Mouse (Mus musculus): ENCODE data around the gene Guk1. TPM values are rescaled to one million over a fixed set of nuclear protein-coding genes. Genes with fewer than 3 reads are reported as not detected.
"Not testable (repeated sequence)": the region's sequence is repeated elsewhere in the genome, so short reads cannot be mapped to it uniquely, and the experiment has no call there.

Guk1 gene
- polyA plus RNA-seq, 1 experiment from 2014 or later, result 124 TPM

- Histone ChIP-seq H3K9me3 (no peaks in the 10 kb centered on the region), H3K36me3 (peaks cover 7% of the 10 kb centered on the region; the same call in 1 of the 2 replicates), H3K4me1 (peaks cover 49% of the 10 kb centered on the region), H3K4me3 (peak overlapping the region; percentile 100; the same call in 1 of the 2 replicates), H3K27me3 (no peaks in the 10 kb centered on the region), H3K4me2 (peak overlapping the region; percentile 73), H3K9ac (no peak overlapping the region), H3K27ac (no peak overlapping the region)
- WGBS, result 79% methylated on average over 2 of the region's 2 CpGs
- no peak for ATAC-seq (ENCODE audit: insufficient number of reproducible peaks, low FRiP score, low TSS enrichment, low read depth)
Measured at GRCm38 (mm10) chr11:59225167-59225566, 33.2 kb upstream of the Guk1 start.

GRCm38 (mm10) chr11:59224470-59224869 is 32.5 kb upstream of the Guk1 start:
- H3K9me3 ChIP-seq, result no peaks in the 10 kb centered on the region
- H3K4me1 ChIP-seq, result peaks cover 49% of the 10 kb centered on the region
- no peak overlapping the region for H3K9ac ChIP-seq
- no peak overlapping the region for H3K27ac ChIP-seq
- no peak for ATAC-seq (ENCODE audit: insufficient number of reproducible peaks, low FRiP score, low TSS enrichment, low read depth)
- no peak overlapping the region for H3K4me2 ChIP-seq
- peaks cover 10% of the 10 kb centered on the region; the same call in 1 of the 2 replicates for H3K36me3 ChIP-seq
- no peak overlapping the region for H3K4me3 ChIP-seq
- 54% methylated on average over 2 of the region's 2 CpGs for WGBS
- H3K27me3 ChIP-seq, result no peaks in the 10 kb centered on the region

GRCm38 (mm10) chr11:59224025-59224424 is 32.0 kb upstream of the Guk1 start:
- H3K9ac ChIP-seq, result no peak overlapping the region
- H3K36me3 ChIP-seq, result peaks cover 13% of the 10 kb centered on the region; the same call in 1 of the 2 replicates
- H3K27ac ChIP-seq, result no peak overlapping the region
- H3K4me1 ChIP-seq, result peaks cover 49% of the 10 kb centered on the region
- H3K4me3 ChIP-seq, result no peak overlapping the region
- H3K27me3 ChIP-seq, result no peaks in the 10 kb centered on the region
- no peak for ATAC-seq (ENCODE audit: insufficient number of reproducible peaks, low FRiP score, low TSS enrichment, low read depth)
- 89% methylated on average over 3 of the region's 3 CpGs for WGBS
- no peak overlapping the region for H3K4me2 ChIP-seq
- no peaks in the 10 kb centered on the region for H3K9me3 ChIP-seq

GRCm38 (mm10) chr11:59222306-59222705 is 30.3 kb upstream of the Guk1 start:
- Histone ChIP-seq H3K9me3 (no peaks in the 10 kb centered on the region), H3K4me2 (no peak overlapping the region), H3K27ac (no peak overlapping the region), H3K4me1 (peaks cover 46% of the 10 kb centered on the region), H3K4me3 (no peak overlapping the region), H3K27me3 (no peaks in the 10 kb centered on the region), H3K36me3 (peaks cover 27% of the 10 kb centered on the region; the same call in 1 of the 2 replicates), H3K9ac (no peak overlapping the region)
- no peak for ATAC-seq (ENCODE audit: insufficient number of reproducible peaks, low FRiP score, low TSS enrichment, low read depth)
- 84% methylated on average over 4 of the region's 4 CpGs for WGBS

- H3K27ac ChIP-seq, result no peak overlapping the region
- H3K9me3 ChIP-seq, result no peaks in the 10 kb centered on the region
- peaks cover 33% of the 10 kb centered on the region; the same call in 1 of the 2 replicates for H3K36me3 ChIP-seq
- no peaks in the 10 kb centered on the region for H3K27me3 ChIP-seq
- no peak overlapping the region for H3K4me2 ChIP-seq
- peaks cover 46% of the 10 kb centered on the region for H3K4me1 ChIP-seq
- no peak overlapping the region for H3K4me3 ChIP-seq
- no peak overlapping the region for H3K9ac ChIP-seq
- no peak for ATAC-seq (ENCODE audit: insufficient number of reproducible peaks, low FRiP score, low TSS enrichment, low read depth)
Measured at GRCm38 (mm10) chr11:59221604-59222003, 29.6 kb upstream of the Guk1 start.

GRCm38 (mm10) chr11:59219064-59219463 is 27.1 kb upstream of the Guk1 start:
- Histone ChIP-seq H3K4me1 (peaks cover 29% of the 10 kb centered on the region), H3K4me3 (no peak overlapping the region), H3K4me2 (no peak overlapping the region), H3K9ac (no peak overlapping the region), H3K36me3 (peaks cover 44% of the 10 kb centered on the region), H3K9me3 (no peaks in the 10 kb centered on the region), H3K27me3 (no peaks in the 10 kb centered on the region), H3K27ac (0 out of 2 replicates have a peak overlapping the region, but pooled peaks have one; percentile 17)
- no peak for ATAC-seq (ENCODE audit: insufficient number of reproducible peaks, low FRiP score, low TSS enrichment, low read depth)

- H3K4me3 ChIP-seq, result no peak overlapping the region
- H3K27me3 ChIP-seq, result no peaks in the 10 kb centered on the region
- H3K9me3 ChIP-seq, result no peaks in the 10 kb centered on the region
- H3K4me2 ChIP-seq, result no peak overlapping the region
- WGBS, result 79% methylated on average over 4 of the region's 4 CpGs
- H3K27ac ChIP-seq, result peak overlapping the region; percentile 17
- ATAC-seq (ENCODE audit: insufficient number of reproducible peaks, low FRiP score, low TSS enrichment, low read depth), result no peak
- H3K4me1 ChIP-seq, result peaks cover 26% of the 10 kb centered on the region
- H3K9ac ChIP-seq, result no peak overlapping the region
- peaks cover 46% of the 10 kb centered on the region for H3K36me3 ChIP-seq
Measured at GRCm38 (mm10) chr11:59218389-59218998, 26.5 kb upstream of the Guk1 start.

- no peak overlapping the region for H3K4me3 ChIP-seq
- H3K4me1 ChIP-seq, result peaks cover 20% of the 10 kb centered on the region
- no peak overlapping the region for H3K9ac ChIP-seq
- H3K4me2 ChIP-seq, result no peak overlapping the region
- H3K27me3 ChIP-seq, result no peaks in the 10 kb centered on the region
- no peaks in the 10 kb centered on the region for H3K9me3 ChIP-seq
- peaks cover 60% of the 10 kb centered on the region for H3K36me3 ChIP-seq
- WGBS, result 82% methylated on average over 3 of the region's 3 CpGs
- no peak for ATAC-seq (ENCODE audit: insufficient number of reproducible peaks, low FRiP score, low TSS enrichment, low read depth)
- H3K27ac ChIP-seq, result 0 out of 2 replicates have a peak overlapping the region, but pooled peaks have one; percentile 4
Measured at GRCm38 (mm10) chr11:59216955-59217354, 24.9 kb upstream of the Guk1 start.

GRCm38 (mm10) chr11:59212892-59213494 is 21.0 kb upstream of the Guk1 start:
- Histone ChIP-seq H3K4me3 (no peak overlapping the region), H3K4me1 (peaks cover 28% of the 10 kb centered on the region), H3K4me2 (no peak overlapping the region), H3K9ac (no peak overlapping the region), H3K27me3 (no peaks in the 10 kb centered on the region), H3K27ac (no peak overlapping the region), H3K36me3 (peaks cover 64% of the 10 kb centered on the region), H3K9me3 (no peaks in the 10 kb centered on the region)
- WGBS, result 87% methylated on average over 12 of the region's 12 CpGs
- no peak for ATAC-seq (ENCODE audit: insufficient number of reproducible peaks, low FRiP score, low TSS enrichment, low read depth)

- H3K9me3 ChIP-seq; H3K4me3 ChIP-seq; ATAC-seq (ENCODE audit: insufficient number of reproducible peaks, low FRiP score, low TSS enrichment, low read depth); H3K27ac ChIP-seq; H3K4me2 ChIP-seq; H3K27me3 ChIP-seq; H3K9ac ChIP-seq: not testable (repeated sequence)
- peaks cover 59% of the 10 kb centered on the region for H3K36me3 ChIP-seq
- H3K4me1 ChIP-seq, result peaks cover 27% of the 10 kb centered on the region
- 73% methylated on average over 12 of the region's 12 CpGs for WGBS
Measured at GRCm38 (mm10) chr11:59212320-59212719, 20.3 kb upstream of the Guk1 start.

GRCm38 (mm10) chr11:59211561-59211960 is 19.5 kb upstream of the Guk1 start:
- Histone ChIP-seq H3K36me3 (peaks cover 59% of the 10 kb centered on the region), H3K4me1 (peaks cover 27% of the 10 kb centered on the region)
- H3K4me2 ChIP-seq; H3K27ac ChIP-seq; ATAC-seq (ENCODE audit: insufficient number of reproducible peaks, low FRiP score, low TSS enrichment, low read depth); H3K9me3 ChIP-seq; H3K27me3 ChIP-seq; H3K9ac ChIP-seq; H3K4me3 ChIP-seq: not testable (repeated sequence)
- 89% methylated on average over 9 of the region's 9 CpGs for WGBS

- H3K27me3 ChIP-seq, result no peaks in the 10 kb centered on the region
- no peak overlapping the region for H3K9ac ChIP-seq
- H3K4me2 ChIP-seq, result no peak overlapping the region
- peaks cover 27% of the 10 kb centered on the region for H3K4me1 ChIP-seq
- no peak overlapping the region for H3K27ac ChIP-seq
- H3K9me3 ChIP-seq, result no peaks in the 10 kb centered on the region
- ATAC-seq (ENCODE audit: insufficient number of reproducible peaks, low FRiP score, low TSS enrichment, low read depth), result no peak
- H3K4me3 ChIP-seq, result no peak overlapping the region
- WGBS, result 89% methylated on average over 4 of the region's 4 CpGs
- peaks cover 67% of the 10 kb centered on the region for H3K36me3 ChIP-seq
Measured at GRCm38 (mm10) chr11:59210020-59210419, 18.0 kb upstream of the Guk1 start.
